ENCODE assay signal across 20 mouse cellular contexts in genomic region chr4:119014997-119015396, GRCm38 (mm10). TPM values are rescaled to one million over a fixed set of nuclear protein-coding genes. Genes with fewer than 3 reads are reported as not detected.
A peak's percentile ranks its signal among the peaks of the same experiment; 100 is the strongest.
DNase-seq lines count a peak whose midpoint lies in the region; ATAC-seq and TF ChIP-seq lines count a peak whose summit lies in the region.
"Had no signal": no experiment of that assay in that cellular context is flagged by ENCODE, and none has a peak within 500 bp of the region (broad histone marks: within the 10 kb centered on the region; RNA-seq: fewer than 3 reads in every experiment).

No protein-coding gene starts in this region.

- no peak for DNase-seq in hindbrain, embryonic 14.5 days (ENCODE audit: low spot score)
- no peak for DNase-seq in neural tube, embryonic 10.5 days (ENCODE audit: extremely low spot score, low spot score)
- DNase-seq in forebrain, postnatal 0 days: peak; percentile 28
- DNase-seq in spleen, adult 12 weeks (ENCODE audit: low spot score): no peak
- DNase-seq in left cerebral cortex, adult 8-10 months (ENCODE audit: low spot score in 2 of 2): no peak
- DNase-seq in gastrocnemius, postnatal 10 days: no peak
- DNase-seq: cerebellum, adult 11 months; lung, postnatal 14 days; right cerebral cortex, postnatal 4 days had no signal

- no peak overlapping the region for H3K9ac ChIP-seq in hindbrain, embryonic 14.5 days
- no peak overlapping the region for H3K9ac ChIP-seq in hindbrain, embryonic 13.5 days
- H3K9ac ChIP-seq in neural tube, embryonic 15.5 days (replicated peaks): no peak overlapping the region
- no peak overlapping the region for H3K9ac ChIP-seq in forebrain, postnatal 0 days
- H3K9ac ChIP-seq: kidney, embryonic 15.5 days; limb, embryonic 15.5 days had no signal

- H3K9me3 ChIP-seq in hindbrain, embryonic 14.5 days (ENCODE audit: control insufficient read depth, low read length): no peaks in the 10 kb centered on the region
- no peaks in the 10 kb centered on the region for H3K9me3 ChIP-seq in hindbrain, embryonic 13.5 days
- H3K9me3 ChIP-seq in neural tube, embryonic 15.5 days (replicated peaks): no peaks in the 10 kb centered on the region
- H3K9me3 ChIP-seq in forebrain, postnatal 0 days (ENCODE audit: low read length): no peaks in the 10 kb centered on the region
- H3K9me3 ChIP-seq: kidney, embryonic 15.5 days; limb, embryonic 15.5 days had no signal

- H3K4me1 ChIP-seq in hindbrain, embryonic 14.5 days (replicated peaks; ENCODE audit: control insufficient read depth, insufficient read depth, low read length): no peaks in the 10 kb centered on the region
- peaks cover 21% of the 10 kb centered on the region for H3K4me1 ChIP-seq in hindbrain, embryonic 13.5 days (replicated peaks)
- peaks cover 9% of the 10 kb centered on the region; the same call in 1 of the 2 replicates for H3K4me1 ChIP-seq in neural tube, embryonic 15.5 days
- H3K4me1 ChIP-seq in forebrain, postnatal 0 days (ENCODE audit: insufficient read depth): 0 out of 2 replicates have a peak, but pooled peaks cover 5% of the 10 kb centered on the region

- peak; percentile 43; the same call in 1 of the 2 replicates for ATAC-seq in hindbrain, embryonic 14.5 days (ENCODE audit: low FRiP score)
- ATAC-seq in hindbrain, embryonic 13.5 days (ENCODE audit: low FRiP score): no peak; the same call in 1 of the 2 replicates
- peak; percentile 37; the same call in 1 of the 2 replicates for ATAC-seq in neural tube, embryonic 15.5 days (ENCODE audit: low FRiP score)
- peak; percentile 55 for ATAC-seq in forebrain, postnatal 0 days
- ATAC-seq: inflammation-experienced regulatory T-cells, adult 6 months had no signal

- H3K27me3 ChIP-seq in hindbrain, embryonic 14.5 days (ENCODE audit: control insufficient read depth, insufficient read depth, low read length): no peaks in the 10 kb centered on the region
- H3K27me3 ChIP-seq in hindbrain, embryonic 13.5 days: no peaks in the 10 kb centered on the region
- H3K27me3 ChIP-seq in neural tube, embryonic 15.5 days (replicated peaks): no peaks in the 10 kb centered on the region
- H3K27me3 ChIP-seq in forebrain, postnatal 0 days (ENCODE audit: insufficient read depth, low read length): no peaks in the 10 kb centered on the region
- H3K27me3 ChIP-seq: kidney, embryonic 15.5 days; limb, embryonic 15.5 days had no signal

- H3K36me3 ChIP-seq in hindbrain, embryonic 14.5 days (replicated peaks; ENCODE audit: control insufficient read depth, insufficient read depth): no peaks in the 10 kb centered on the region
- no peaks in the 10 kb centered on the region for H3K36me3 ChIP-seq in hindbrain, embryonic 13.5 days
- no peaks in the 10 kb centered on the region for H3K36me3 ChIP-seq in neural tube, embryonic 15.5 days
- no peaks in the 10 kb centered on the region for H3K36me3 ChIP-seq in forebrain, postnatal 0 days (ENCODE audit: insufficient read depth)
- H3K36me3 ChIP-seq: kidney, embryonic 15.5 days; limb, embryonic 15.5 days had no signal

- no peak overlapping the region for H3K27ac ChIP-seq in hindbrain, embryonic 14.5 days
- H3K27ac ChIP-seq in hindbrain, embryonic 13.5 days: no peak overlapping the region
- no peak overlapping the region for H3K27ac ChIP-seq in neural tube, embryonic 15.5 days (replicated peaks)
- no peak overlapping the region for H3K27ac ChIP-seq in forebrain, postnatal 0 days (ENCODE audit: low read depth, low read length)
- H3K27ac ChIP-seq: kidney, embryonic 15.5 days; layer of hippocampus, adult 2 months; limb, embryonic 15.5 days had no signal

- H3K4me3 ChIP-seq in hindbrain, embryonic 14.5 days (replicated peaks; ENCODE audit: low read length): no peak overlapping the region
- no peak overlapping the region for H3K4me3 ChIP-seq in hindbrain, embryonic 13.5 days
- no peak overlapping the region for H3K4me3 ChIP-seq in neural tube, embryonic 15.5 days (replicated peaks)
- H3K4me3 ChIP-seq in forebrain, postnatal 0 days (ENCODE audit: low read depth, low read length): no peak overlapping the region
- H3K4me3 ChIP-seq: kidney, embryonic 15.5 days; layer of hippocampus, adult 2 months; limb, embryonic 15.5 days had no signal

- no peak overlapping the region for H3K4me2 ChIP-seq in hindbrain, embryonic 14.5 days (replicated peaks)
- no peak overlapping the region for H3K4me2 ChIP-seq in hindbrain, embryonic 13.5 days
- no peak overlapping the region for H3K4me2 ChIP-seq in neural tube, embryonic 15.5 days
- H3K4me2 ChIP-seq in forebrain, postnatal 0 days (ENCODE audit: low read depth): no peak overlapping the region
- H3K4me2 ChIP-seq: kidney, embryonic 15.5 days; limb, embryonic 15.5 days had no signal

- TF ChIP-seq CTCF in forebrain, postnatal 0 days (IDR thresholded peaks at IDR 0.05; ENCODE audit: low read depth): no peak

RNA-seq across cellular contexts. Expression of gene Lao1, which starts 53.6 kb away (rescaled TPM):
- not detected in 2 replicates for polyA plus RNA-seq in hindbrain, embryonic 14.5 days (2014; fragmentation: Nextera tagmentation; extraction: Ambion mirVana)
- polyA plus RNA-seq in hindbrain, embryonic 13.5 days (2015; fragmentation: Nextera tagmentation; extraction: Ambion mirVana): not detected in 2 replicates
- not detected in 2 replicates for polyA plus RNA-seq in neural tube, embryonic 15.5 days (2015; fragmentation: Nextera tagmentation; extraction: Ambion mirVana)
- 0.15 TPM in 1 of 2 replicates, not detected in the other for total RNA-seq in forebrain, postnatal 0 days (2014; rRNA removed)
- polyA plus RNA-seq in forebrain, postnatal 0 days (2015; fragmentation: Nextera tagmentation; extraction: Ambion mirVana): 0.15 and 0.21 TPM in 2 replicates
- total RNA-seq in left cerebral cortex, adult 8-10 months (2022): under 1 TPM in 2 of 4 experiments, not detected in 2; 0.37 to 0.42 TPM
- under 1 TPM in 1 of 2 experiments, not detected in 1; 0.16 TPM for total RNA-seq in gastrocnemius, postnatal 10 days (2021)
- total RNA-seq: granulocyte monocyte progenitor cell, adult 5-6 weeks; megakaryocyte-erythroid progenitor cell, adult 5-6 weeks had no signal
- polyA plus RNA-seq: C2C12; heart, postnatal 0 days; inflammation-experienced regulatory T-cells, adult 6 months; kidney, embryonic 15.5 days; limb, embryonic 15.5 days; neural tube, embryonic 11.5 days had no signal
